Mouse (Mus musculus): ENCODE data around the gene Rs1.

GRCm38 (mm10) chrX:160808226-160808625 is 40.4 kb downstream of the Rs1 start:
- no peak for TF ChIP-seq CTCF (conservative IDR thresholded peaks at IDR 0.05; ENCODE audit: low read length)
- TF ChIP-seq POU5F1 (IDR thresholded peaks at IDR 0.05; ENCODE audit: borderline replicate concordance, low read length), result no peak
- TF ChIP-seq NANOG (IDR thresholded peaks at IDR 0.05; ENCODE audit: borderline replicate concordance, low read length), result no peak

Measured in E14TG2a.4 (cell line).